Mouse (Mus musculus) urinary bladder, postnatal 14 days (tissue): ENCODE measurements around the gene Bicd2.
A peak's percentile ranks its signal among the peaks of the same experiment; 100 is the strongest.
"Not testable (repeated sequence)": the region's sequence is repeated elsewhere in the genome, so short reads cannot be mapped to it uniquely, and the experiment has no call there.

Experiments
- DNase-seq: peaks from one replicate; pipeline ENCODE4 v3.0.0; 2021; ENCODE audit warnings: low spot score

Bicd2 gene

DNA sequence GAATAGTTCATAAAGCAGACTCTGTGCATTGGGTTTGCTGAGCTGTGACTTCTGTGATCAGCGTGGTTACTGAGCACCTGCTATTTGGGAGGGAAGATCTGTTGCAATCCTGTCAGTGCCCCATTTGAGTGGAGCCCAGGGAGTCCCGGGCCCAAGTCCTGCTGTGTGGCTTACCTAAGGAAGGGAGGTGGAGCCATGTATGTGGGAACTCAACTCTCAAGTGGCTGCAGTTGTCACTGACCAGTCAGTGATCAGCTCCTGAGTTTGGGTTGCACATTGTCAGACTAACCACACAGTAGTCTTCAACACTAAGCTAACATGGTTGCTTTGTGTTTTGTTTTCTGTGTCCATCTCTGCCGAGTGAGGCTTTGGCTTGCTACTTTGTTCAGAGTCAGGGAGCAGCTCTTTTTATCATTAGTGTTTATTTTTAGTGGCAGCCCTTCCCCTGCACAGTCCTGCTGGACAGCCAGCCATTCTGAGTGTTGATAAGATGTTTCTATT lies 19.6 kb downstream of the Bicd2 start:
- DNase-seq: no peak

DNA sequence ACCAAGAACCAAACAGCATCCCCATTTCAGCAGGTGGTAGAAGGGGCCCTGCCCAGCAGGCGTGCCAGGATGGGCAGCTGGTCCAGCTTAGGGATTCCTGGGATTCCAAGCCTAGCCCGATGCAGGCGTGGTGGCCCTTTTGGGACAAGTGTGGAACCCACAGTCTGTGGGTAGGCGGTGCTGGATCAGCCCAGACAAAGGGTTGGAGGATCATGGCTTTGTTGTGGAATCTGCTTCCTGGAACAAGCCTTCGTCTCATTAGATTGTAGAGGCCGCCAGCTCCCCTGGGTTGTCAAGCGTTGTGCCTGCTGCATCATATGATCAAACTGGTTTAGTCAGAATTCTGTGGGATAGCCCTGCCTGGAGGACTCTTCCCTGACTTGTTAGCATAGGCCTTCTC lies 21.0 kb downstream of the Bicd2 start:
- no peak for DNase-seq

DNA sequence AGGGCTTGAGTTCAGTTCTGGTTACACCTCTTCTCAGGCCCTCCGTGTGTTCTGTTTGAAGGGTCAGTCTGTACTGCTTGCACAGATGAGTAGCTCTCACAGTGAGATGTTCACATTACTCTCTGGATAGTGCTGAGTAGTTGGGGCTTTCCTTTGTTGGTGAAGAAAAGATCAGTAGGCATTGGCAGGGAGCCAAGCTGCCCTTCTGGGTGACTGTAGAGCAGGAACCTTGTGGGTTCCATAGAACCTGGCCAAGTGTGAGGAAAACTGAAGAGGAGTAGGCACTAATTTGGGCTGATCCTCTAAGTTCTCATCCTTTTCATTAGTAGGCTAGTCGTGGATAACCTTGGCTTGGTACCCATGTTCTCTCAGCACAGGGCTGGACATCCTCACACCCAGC lies 21.4 kb downstream of the Bicd2 start:
- DNase-seq: no peak

DNA sequence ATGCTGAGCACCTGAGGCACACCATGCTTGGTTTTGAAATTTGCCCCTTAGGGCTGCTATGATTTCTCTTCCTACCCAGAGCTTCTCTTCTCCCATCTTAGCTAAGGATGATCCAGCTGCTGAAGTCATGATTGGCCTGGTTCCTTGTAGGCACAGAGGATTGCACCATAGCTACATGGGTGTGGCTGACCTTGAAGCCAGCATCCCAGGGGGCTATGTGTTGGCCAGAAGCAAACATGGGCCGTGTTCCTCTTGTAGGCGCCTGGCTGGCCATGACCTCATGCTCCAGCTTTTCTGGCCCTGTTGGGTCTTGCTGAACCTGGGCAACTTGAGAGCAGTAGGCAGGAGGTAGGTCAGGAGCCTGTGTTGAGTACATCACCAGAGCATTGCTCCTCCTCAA lies 23.3 kb downstream of the Bicd2 start:
- DNase-seq: peak; percentile 58

DNA sequence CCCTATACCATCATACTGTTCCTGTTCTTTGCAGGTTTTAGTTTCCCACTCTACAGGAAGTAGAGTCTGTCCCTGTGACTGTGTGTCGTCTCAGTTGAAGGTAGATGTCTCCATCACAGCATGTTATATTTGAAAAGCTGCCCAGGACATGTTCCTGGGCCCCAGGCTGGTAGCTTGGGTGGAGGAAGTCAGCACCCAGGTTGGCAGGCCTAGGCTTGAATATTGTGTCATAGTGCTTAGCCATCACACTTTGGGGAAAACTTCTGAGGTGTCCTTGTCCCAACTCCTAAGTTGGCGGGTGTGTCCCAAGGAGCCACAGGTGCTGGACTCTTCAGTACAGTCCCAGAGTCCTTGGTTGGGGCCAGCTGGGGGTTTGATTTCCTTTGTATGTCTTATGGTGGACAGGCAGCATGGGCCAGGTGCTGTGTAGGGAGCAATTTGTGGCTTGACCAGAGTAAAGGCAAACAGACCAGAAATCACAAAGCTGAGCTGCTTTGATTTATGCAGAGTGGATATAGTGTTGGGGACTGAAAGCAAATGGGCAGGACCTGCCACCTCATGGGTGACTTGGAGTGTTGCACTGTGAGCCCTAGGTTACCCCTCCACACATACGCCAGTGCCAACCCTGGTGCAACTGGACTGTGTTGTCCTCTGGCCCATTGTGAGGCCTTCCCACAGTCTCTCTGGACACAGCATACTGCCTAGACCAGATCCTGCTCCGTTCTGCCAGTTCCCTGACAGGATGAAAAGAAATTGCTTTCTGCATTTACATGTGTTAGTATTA lies 26.5 kb downstream of the Bicd2 start:
- DNase-seq: peak; percentile 42

DNA sequence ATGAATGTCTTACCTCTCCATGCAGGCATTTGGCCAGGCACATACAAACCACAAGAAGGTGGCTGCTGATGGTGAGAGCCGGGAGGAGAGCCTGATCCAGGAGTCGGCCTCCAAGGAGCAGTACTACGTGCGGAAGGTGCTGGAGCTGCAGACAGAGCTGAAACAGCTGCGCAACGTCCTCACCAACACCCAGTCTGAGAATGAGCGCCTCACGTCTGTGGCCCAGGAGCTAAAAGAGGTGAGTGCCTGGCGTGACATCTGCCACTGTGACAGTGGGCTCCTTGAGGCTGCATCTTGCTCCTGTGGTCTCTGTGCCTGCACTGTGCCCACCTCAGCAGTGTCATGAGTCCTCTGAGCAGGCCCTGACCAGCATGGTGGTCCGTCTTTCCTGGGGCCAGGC lies 28.0 kb downstream of the Bicd2 start:
- DNase-seq: no peak

DNA sequence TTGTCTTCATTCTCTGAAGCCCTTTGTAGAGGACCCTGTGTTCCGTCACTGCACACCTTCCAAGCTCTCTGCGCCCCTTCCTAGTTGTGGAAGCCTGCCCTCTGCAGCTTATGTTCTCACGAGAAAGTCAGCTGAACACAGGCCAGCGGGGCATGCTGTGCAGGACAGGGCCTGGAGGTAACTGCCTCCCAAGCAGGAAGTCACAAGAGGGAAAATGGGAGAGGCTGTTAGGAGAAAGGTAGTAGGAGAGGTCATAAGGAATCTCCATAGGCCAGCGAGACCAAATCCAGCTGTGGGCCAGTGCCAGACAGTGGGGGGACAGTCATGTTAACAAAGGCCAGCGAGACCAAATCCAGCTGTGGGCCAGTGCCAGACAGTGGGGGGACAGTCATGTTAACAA lies 28.8 kb downstream of the Bicd2 start:
- not testable (repeated sequence) for DNase-seq

DNA sequence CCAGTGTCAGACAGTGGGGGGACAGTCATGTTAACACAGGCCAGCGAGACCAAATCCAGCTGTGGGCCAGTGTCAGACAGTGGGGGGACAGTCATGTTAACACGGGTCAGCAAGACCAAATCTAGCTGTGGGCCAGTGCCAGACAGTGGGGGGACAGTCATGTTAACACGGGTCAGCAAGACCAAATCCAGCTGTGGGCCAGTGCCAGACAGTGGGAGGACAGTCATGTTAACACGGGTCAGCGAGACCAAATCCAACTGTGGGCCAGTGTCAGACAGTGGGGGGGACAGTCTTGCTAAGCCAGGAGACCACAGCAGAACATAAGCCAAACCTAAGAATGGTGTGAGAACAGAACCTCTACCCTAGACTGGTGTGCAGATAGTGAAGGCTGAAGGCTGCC lies 29.5 kb downstream of the Bicd2 start:
- DNase-seq: not testable (repeated sequence)

DNA sequence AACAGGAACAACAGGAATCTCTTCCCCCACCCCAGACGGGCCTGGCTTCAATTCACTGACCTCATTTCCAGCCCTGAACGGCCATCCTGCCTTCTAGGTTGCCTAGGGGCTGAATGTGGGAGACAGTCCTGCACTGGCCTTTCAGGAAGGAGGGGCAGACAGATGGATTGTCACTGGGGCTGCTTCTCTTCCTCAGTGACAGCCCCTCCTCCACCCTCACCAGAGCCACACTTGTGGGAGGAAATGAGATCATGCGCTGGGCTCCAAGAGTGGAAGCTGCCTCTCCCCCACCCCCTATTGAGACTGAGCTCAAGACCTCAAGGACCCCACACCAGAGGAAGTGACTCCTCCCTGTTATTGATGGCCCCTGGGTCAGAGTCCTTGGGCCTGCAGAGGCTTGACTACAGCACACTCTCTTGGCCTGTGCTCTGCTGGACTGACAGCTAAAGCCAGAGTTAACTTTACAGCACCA lies 30.1 kb downstream of the Bicd2 start:
- peak; percentile 35 for DNase-seq

DNA sequence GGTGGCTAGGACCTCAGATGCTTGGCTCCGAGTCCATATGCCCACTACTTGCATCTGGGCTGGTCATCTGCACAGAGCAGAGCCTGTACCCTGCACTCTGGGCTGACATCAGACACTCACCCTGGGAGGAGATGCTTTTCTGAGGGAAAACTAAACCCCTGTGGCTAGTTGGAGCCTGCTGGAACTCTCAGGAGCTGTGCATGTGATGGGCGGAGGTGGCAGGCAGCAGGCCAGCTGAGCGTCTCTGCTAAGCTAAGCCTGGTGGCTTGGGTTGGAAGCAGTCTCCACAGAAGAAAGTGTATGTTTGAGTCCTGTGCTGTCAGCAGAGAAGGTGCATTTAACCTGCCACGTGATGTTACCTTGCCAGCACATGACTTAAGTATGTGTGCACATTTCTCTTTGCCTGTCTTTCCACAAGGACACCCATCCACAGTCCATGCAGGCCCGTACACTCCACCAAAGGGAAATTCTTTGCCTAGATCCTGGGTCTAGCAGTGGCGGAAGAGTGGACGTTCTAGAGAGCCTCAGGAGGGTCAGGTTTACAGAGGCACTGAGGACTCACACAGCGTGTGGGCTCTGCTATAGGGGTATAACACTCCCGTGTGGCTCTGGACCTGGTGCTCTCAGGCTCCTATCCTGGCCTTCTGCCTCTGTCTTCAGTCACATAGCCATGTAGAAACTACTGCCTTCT lies 31.1 kb downstream of the Bicd2 start:
- peak; percentile 55 for DNase-seq

DNA sequence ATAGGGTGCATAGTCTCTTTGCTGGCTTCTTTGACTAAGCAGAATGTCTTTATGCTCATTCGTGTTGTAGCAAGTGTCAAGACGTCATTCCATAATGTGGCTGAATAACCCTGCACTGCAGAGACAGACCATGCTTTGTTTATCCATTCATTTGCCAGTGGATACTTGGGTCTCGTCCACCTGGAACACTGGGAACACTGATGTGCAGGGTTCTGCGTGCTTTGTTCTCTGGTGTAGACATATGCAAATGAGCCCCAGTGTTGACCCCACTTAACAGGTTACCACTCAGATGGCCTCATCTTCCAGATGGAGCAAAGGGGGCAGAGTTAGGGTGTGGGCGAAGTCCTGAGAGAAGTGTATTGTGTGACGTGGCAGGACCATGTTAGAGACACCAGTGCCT lies 32.9 kb downstream of the Bicd2 start:
- DNase-seq: no peak

DNA sequence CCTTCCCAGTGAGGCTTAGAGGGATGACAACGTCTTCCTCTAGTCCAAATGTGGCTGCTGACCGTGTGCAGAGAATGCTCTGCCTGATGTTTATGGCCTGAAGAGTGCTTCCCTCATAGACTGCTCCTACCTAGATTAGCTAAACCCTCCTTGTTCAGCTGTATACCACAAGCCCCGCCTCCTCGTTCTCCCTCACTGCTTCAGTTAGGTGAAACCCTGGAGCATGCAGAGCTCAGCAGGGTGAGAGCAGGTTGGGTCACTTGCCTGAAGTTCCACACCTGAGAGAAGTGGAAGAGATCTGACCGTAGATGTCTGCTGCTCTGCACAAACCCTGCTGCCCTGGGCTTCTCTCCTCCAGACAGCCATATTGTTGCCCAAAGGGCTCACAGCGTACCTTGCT lies 33.3 kb downstream of the Bicd2 start:
- peak; percentile 52 for DNase-seq

DNA sequence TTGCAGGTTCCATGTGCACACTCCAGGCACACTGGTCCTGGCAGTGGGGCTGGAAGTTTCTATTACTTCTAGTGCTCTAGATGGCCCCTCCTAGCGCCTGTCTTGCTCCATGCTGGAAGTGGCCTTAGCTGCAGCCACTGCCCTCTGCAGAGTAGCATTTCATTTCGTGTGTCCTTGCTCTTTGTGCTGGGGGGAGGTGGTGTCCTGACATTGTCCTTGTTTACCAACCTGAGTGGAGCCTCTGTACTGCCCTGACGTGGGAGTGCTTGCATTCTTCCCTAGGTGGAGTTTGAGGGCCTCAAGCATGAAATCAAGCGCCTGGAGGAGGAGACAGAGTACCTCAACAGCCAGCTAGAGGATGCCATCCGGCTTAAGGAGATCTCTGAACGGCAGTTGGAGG lies 36.2 kb downstream of the Bicd2 start:
- no peak for DNase-seq

DNA sequence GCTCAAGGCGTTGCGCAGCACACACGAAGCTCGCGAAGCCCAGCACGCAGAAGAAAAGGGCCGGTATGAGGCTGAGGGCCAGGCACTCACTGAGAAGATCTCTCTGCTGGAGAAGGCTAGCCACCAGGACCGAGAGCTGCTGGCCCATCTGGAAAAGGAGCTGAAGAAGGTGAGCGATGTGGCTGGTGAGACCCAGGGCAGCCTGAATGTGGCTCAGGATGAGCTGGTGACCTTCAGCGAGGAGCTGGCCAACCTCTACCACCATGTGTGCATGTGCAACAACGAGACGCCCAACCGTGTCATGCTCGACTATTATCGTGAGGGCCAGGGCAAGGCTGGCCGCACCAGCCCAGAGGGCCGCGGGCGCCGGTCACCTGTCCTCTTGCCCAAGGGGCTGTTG lies 37.9 kb downstream of the Bicd2 start:
- DNase-seq: no peak

DNA sequence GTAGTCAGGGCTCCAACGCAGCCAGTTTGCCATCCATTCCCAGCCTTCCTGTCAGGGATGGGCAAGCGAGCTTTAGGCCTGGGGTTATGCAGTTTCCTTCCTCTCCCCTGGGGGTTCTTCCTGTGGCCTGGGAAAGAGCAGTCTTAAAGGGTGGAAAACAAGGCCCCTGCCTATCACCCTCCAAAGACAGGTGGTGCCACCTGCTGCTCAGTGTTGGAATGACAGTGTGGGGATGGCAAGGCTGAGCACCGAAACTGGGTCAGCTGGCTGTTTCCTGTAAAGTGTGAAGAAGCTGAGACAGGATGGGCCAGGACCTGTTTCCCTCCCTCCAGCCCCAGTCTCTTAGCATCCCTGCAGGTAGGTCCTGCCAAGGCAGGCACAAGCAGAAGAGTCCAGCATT lies 39.8 kb downstream of the Bicd2 start:
- peak; percentile 90 for DNase-seq

DNA sequence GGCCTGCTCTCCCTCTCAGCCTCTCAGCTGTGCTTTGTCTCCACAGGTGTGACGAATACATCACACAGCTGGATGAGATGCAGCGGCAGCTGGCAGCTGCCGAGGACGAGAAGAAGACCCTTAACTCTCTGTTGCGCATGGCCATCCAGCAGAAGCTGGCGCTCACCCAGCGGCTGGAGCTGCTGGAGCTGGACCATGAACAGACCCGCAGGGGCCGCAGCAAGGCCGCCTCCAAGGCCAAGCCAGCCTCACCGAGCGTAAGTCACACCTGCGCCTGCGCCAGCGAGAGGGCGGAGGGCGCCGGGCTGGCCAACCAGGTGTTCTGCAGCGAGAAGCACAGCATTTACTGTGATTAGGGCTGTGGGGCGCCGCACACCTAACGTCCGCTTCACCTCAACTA lies 41.6 kb downstream of the Bicd2 start:
- no peak for DNase-seq

DNA sequence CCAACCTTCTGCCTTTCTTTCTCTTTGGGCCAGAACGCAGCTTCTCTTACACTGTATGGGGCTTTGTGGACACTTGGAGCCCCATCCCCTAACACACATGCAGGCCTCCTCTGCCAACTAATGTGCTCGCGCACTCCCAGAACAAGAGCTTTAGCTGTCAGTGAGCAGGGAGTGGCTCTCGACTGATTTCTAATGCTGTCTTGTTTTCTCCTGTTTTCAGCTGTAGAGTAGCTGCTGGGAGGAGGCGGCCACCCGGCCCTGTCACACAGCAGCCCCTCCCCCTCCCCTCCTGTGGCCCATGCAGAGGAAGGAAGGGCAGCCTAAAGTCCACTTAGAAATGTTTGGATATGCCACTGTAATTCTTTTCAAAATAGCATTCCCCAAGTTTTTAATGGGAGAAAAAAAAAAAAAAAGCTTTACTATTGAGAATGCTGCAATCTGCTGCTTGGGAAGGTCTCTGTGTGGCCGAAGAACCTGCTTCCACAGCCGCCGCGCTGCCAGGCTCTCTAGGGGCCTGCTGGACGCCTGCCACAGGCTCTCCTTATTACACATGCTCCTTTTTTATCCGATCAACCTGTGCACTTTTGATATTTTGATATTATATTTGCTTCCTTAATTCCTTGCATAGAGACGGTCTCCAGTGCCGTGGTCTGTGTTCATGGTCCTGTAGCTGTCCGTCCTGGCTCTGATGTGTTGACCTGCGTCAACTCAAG lies 43.5 kb downstream of the Bicd2 start:
- no peak for DNase-seq

DNA sequence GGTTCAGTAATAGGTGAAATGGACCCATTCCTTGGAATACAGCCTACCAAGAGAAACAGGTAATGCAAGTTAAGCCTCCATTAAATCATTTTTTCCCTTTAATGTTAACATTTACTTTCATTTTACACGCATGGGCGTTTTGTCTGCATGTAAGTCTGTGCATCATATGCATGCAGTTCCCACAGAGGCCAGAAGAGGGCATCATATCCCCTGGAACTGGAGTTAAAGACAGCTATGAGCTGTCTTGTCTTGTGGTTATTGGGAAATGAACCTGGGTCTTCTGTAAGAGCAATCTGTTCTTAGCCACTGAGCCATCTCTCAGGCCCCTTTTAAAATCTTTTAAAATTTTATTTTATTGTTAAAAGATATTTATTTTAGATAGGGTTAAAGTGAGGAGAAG lies 50.0 kb downstream of the Bicd2 start:
- no peak for DNase-seq

DNA sequence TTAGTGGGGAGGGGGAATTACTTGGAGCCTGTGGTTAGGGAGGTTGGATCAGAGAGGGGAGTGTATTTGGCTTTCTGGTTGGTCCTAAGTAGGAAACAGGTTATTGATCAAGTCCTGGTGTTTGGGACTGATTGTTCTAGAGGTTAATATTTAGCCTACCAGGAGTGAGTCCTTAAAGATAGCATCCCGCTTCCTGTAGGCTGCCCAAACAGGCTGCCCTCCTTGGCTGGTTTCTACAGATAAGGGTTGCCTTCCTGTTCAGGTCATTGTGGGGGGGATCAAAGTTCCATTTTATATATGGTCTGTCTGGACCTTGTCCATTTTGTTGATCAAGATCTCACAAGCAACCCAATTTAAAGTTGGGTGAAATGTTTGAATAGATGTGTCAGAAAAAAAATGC lies 52.2 kb downstream of the Bicd2 start:
- DNase-seq: no peak

DNA sequence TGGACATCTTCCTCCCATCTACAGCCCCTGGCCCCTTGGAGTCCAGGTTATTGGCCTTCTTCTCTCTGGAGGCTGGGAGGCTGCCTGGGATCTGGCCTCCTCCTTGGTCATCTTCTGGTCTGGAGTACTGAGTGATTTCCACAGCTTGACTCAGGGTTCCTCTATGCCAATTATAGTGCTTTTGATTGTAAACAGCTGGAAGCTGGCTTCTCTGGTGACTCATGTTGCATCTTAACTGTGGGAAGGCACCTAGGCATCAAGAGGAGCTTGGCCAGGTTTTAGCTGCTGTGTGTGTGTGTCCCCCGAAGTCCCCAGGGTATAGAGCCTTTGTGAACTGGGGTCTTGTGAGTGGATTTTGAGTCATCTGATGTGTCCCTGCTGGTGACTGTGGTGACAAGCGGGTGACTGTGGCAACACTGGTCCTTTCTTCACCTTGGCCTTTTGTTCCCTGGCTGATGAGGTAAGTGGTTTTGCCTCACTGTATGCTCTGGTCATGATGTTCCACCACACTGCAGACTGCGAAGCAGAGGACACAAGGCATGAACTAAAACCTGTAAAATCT lies 53.6 kb downstream of the Bicd2 start:
- DNase-seq: no peak

DNA sequence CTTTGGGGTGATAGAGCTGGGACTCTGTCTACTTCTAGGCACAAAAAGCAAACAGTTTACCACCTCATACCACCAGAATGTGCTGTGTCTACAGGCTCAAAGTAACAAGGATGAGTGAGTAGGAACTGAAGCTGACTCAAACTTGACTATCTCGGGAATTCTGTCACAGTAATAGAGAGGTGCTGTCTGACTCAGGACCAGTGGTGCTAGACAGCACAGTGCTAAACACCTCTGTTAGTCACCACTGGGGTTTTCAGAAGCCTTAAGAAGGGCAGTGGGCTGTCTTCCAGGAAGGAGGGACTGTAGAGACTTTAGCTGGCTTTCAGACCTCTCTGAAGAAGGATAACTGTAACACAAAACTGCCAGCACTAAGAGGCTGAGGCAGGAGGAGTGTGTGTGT lies 55.4 kb downstream of the Bicd2 start:
- no peak for DNase-seq

DNA sequence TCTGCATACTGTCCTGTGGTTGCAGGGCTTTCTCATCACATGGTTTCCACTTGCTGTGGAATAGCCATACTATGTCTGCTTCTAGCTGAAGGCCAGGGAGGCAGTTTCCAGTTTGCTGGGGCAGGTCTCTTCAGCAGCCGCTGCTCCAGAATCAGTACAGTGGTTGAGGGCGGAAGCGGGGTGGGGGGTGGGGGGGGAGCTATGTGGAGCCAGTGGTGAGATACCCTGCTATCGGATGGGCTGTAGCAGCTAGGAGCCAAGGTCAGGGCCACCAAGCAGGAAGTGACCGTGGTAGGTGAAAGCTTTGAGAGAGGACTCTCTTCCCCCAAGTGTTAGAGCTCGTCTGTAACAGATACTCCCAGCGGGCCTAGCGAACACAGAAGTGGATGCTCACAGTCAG lies 56.8 kb downstream of the Bicd2 start:
- DNase-seq: no peak

DNA sequence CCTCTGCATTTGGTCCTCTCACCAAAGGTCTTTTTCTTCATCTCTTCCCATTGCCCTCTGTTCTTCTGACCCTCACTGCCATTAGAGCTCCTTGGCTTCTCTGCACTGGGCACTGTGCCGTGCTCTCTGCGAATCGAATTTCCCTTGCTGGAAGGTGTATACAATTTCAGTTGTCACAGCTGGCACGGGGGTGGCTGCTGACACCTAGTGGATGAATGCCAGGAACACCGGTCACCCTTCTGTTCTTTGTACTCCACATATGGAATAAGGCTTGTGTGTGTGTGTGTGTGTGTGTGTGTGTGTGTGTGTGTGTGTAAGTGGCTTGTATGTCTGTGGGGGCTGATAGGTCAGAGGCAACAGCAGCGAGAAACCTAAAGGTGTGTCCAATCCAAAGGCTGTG lies 58.8 kb downstream of the Bicd2 start:
- DNase-seq: peak; percentile 51
